8 mouse cellular contexts compared by ENCODE assay signal in genomic region chr6:71125043-71125893, GRCm38 (mm10). TPM values are rescaled to one million over a fixed set of nuclear protein-coding genes. Genes with fewer than 3 reads are reported as not detected.
DNase-seq lines count a peak whose midpoint lies in the region; ATAC-seq lines count a peak whose summit lies in the region.

No protein-coding gene starts in this region.

- no peaks in the 10 kb centered on the region for H3K4me1 ChIP-seq in forebrain, embryonic 15.5 days
- no peaks in the 10 kb centered on the region for H3K4me1 ChIP-seq in lung, embryonic 15.5 days

- ATAC-seq in forebrain, embryonic 15.5 days (replicated peaks): peak; percentile 83
- peak; percentile 55; the same call in 1 of the 2 replicates for ATAC-seq in lung, embryonic 15.5 days (ENCODE audit: borderline replicate concordance, extremely low read depth, low FRiP score, low TSS enrichment)

- DNase-seq in MN1 (ENCODE audit: low spot score): peak; percentile 75
- DNase-seq in cerebellum, adult 11 months: peak; percentile 68
- peak; percentile 86 for DNase-seq in heart, postnatal 4 days
- peak; percentile 82 for DNase-seq in layer of hippocampus, adult 11-12 months (ENCODE audit: low spot score)
- peak; percentile 70 for DNase-seq in ovary, postnatal 36 days (ENCODE audit: low spot score)
- peak; percentile 85 for DNase-seq in thymus, postnatal 0 days (ENCODE audit: low spot score)

- no peak overlapping the region for H3K9ac ChIP-seq in forebrain, embryonic 15.5 days (replicated peaks)
- no peak overlapping the region for H3K9ac ChIP-seq in lung, embryonic 15.5 days

- WGBS in forebrain, embryonic 15.5 days: 3% methylated on average over 3 of the region's 3 CpGs
- 6% methylated on average over 3 of the region's 3 CpGs for WGBS in lung, embryonic 15.5 days

- no peaks in the 10 kb centered on the region for H3K36me3 ChIP-seq in forebrain, embryonic 15.5 days
- H3K36me3 ChIP-seq in lung, embryonic 15.5 days: no peaks in the 10 kb centered on the region

- no peak overlapping the region for H3K4me3 ChIP-seq in forebrain, embryonic 15.5 days
- H3K4me3 ChIP-seq in lung, embryonic 15.5 days: no peak overlapping the region

- no peak overlapping the region for H3K4me2 ChIP-seq in forebrain, embryonic 15.5 days (replicated peaks)
- no peak overlapping the region for H3K4me2 ChIP-seq in lung, embryonic 15.5 days

- no peaks in the 10 kb centered on the region for H3K9me3 ChIP-seq in forebrain, embryonic 15.5 days
- H3K9me3 ChIP-seq in lung, embryonic 15.5 days: no peaks in the 10 kb centered on the region

- no peaks in the 10 kb centered on the region for H3K27me3 ChIP-seq in forebrain, embryonic 15.5 days
- no peaks in the 10 kb centered on the region for H3K27me3 ChIP-seq in lung, embryonic 15.5 days

- H3K27ac ChIP-seq in forebrain, embryonic 15.5 days (replicated peaks): no peak overlapping the region
- H3K27ac ChIP-seq in lung, embryonic 15.5 days: no peak overlapping the region

RNA-seq across cellular contexts. Expression of gene Thnsl2, which starts 19.0 kb away (rescaled TPM):
- polyA plus RNA-seq in forebrain, embryonic 15.5 days (2015; fragmentation: Nextera tagmentation; extraction: Ambion mirVana): 3.2 TPM in 2 replicates
- total RNA-seq in heart, postnatal 4 days (2021): 1 to 10 TPM; 4.8 to 5.3 TPM
- polyA plus RNA-seq in lung, embryonic 15.5 days (2015; fragmentation: Nextera tagmentation; extraction: Ambion mirVana): 7.4 and 8.3 TPM in 2 replicates
- polyA plus RNA-seq in thymus, postnatal 0 days (2015; fragmentation: Nextera tagmentation; extraction: Ambion mirVana): 7.8 and 11.3 TPM in 2 replicates
